Mouse (Mus musculus): Measurements from ENCODE around the gene Arpc5. TPM values are rescaled to one million over a fixed set of nuclear protein-coding genes. Genes with fewer than 3 reads are reported as not detected.

The Arpc5 gene
- polyA plus RNA-seq, 2 experiments = 71.2 to 156 TPM

DNA sequence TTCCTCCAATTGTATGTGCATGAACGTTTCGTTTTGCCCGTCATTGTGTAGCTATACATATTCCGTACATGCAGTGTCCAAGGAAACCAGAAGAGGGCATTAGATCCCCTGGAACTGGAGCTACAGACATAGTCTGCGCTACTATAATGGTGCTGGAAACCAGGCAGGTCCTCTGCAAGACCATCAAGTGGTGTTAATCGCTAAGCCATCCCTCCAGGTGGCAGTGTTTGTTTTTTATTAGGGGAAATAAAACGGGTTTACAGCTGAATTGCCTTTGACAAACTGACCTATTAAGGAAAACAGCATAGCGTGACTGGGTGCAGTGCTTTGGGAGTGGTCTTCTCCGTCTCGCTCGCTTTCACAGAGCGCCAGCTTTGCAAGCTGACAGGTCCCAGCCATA lies 23.9 kb downstream of the Arpc5 start:
- Histone ChIP-seq H3K27me3 (ENCODE audit: control insufficient read depth, insufficient read depth, low read length) (no peaks in the 10 kb centered on the region), H3K4me2 (ENCODE audit: low read depth) (peak overlapping the region; percentile 26; the same call in 1 of the 2 replicates), H3K36me3 (replicated peaks; ENCODE audit: control insufficient read depth, insufficient read depth, low read depth) (no peaks in the 10 kb centered on the region), H3K27ac (no peak overlapping the region), H3K4me1 (replicated peaks; ENCODE audit: control insufficient read depth in 2 of 2, insufficient read depth in 2 of 2, low read length in 1 of 2) (peaks cover 0 to 6% of the 10 kb centered on the region in 2 experiments; a peak in 1 of 4 replicates), H3K9ac (replicated peaks) (no peak overlapping the region), H3K4me3 (ENCODE audit: insufficient read depth in 1 of 2, low read depth in 2 of 2, low read length in 2 of 2) (no peak overlapping the region), H3K9me3 (ENCODE audit: control insufficient read depth, low read length) (no peaks in the 10 kb centered on the region)
- DNase-seq (ENCODE audit: low read depth in 3 of 3, low spot score in 3 of 3) = peak in 1 of 3 experiments; percentile 54
- peak; percentile 47; the same call in 1 of the 2 replicates for ATAC-seq (ENCODE audit: insufficient read depth)
- WGBS (ENCODE audit: insufficient replicate concordance) = 20% methylated on average over 12 of the region's 12 CpGs
- TF ChIP-seq EP300 (IDR thresholded peaks at IDR 0.05; ENCODE audit: low read depth) (no peak), CTCF (IDR thresholded peaks at IDR 0.05; ENCODE audit: low read depth) (peak; percentile 72)

DNA sequence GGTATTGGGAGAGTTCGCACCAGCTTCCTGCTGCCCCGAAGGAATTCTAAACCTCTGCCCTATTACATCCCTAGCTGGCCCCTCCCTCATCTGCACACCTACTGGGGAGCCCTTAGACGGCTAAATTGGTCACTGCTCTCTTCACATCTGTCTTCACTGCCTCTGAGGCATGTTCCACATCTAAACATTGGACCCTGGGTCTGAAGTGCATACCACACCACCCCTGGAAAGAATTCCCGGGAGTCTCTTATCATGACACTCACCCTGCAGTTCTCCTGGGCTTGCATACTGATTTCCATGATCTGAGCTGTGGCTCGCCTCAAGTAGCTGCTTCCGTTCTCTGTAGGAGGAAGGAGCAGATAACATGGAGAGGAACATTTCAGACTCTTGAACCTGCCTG lies 24.5 kb downstream of the Arpc5 start:
- Histone ChIP-seq H3K4me3 (ENCODE audit: insufficient read depth in 1 of 2, low read depth in 2 of 2, low read length in 2 of 2) (no peak overlapping the region), H3K4me1 (replicated peaks; ENCODE audit: control insufficient read depth in 2 of 2, insufficient read depth in 2 of 2, low read length in 1 of 2) (peaks cover 0 to 10% of the 10 kb centered on the region in 2 experiments; a peak in 2 of 4 replicates), H3K36me3 (replicated peaks; ENCODE audit: control insufficient read depth, insufficient read depth, low read depth) (no peaks in the 10 kb centered on the region), H3K9me3 (ENCODE audit: control insufficient read depth, low read length) (no peaks in the 10 kb centered on the region), H3K9ac (replicated peaks) (no peak overlapping the region), H3K27me3 (ENCODE audit: control insufficient read depth, insufficient read depth, low read length) (no peaks in the 10 kb centered on the region), H3K4me2 (ENCODE audit: low read depth) (peak overlapping the region; percentile 26; the same call in 1 of the 2 replicates), H3K27ac (no peak overlapping the region)
- ATAC-seq (ENCODE audit: insufficient read depth) (no peak), DNase-seq (ENCODE audit: low read depth in 3 of 3, low spot score in 3 of 3) (no peak)
- 13% methylated on average over 6 of the region's 6 CpGs for WGBS (ENCODE audit: insufficient replicate concordance)
- TF ChIP-seq CTCF (IDR thresholded peaks at IDR 0.05; ENCODE audit: low read depth) (no peak), EP300 (IDR thresholded peaks at IDR 0.05; ENCODE audit: low read depth) (no peak)

DNA sequence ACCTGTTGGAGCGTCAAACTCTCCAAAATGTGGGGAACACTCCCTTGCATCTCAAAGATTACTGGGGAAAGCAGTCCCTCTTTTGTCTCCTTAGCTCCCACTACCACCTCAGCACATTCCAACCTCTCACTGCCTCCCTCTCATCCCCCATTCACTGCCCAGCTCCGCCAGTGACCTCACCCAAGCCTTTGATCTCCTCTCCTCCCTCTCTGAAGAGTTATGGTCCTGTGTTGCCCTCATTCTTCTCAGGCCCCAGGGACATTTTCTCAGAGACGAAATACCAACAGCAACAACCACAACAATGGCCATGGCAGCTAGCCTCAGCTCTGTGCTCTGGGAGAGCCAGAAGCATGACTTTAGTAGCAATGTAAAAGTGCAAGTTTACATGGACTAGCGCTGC lies 24.9 kb downstream of the Arpc5 start:
- H3K27me3 ChIP-seq (ENCODE audit: control insufficient read depth, insufficient read depth, low read length) = no peaks in the 10 kb centered on the region
- no peak for DNase-seq (ENCODE audit: low read depth in 3 of 3, low spot score in 3 of 3)
- H3K4me1 ChIP-seq (replicated peaks; ENCODE audit: control insufficient read depth in 2 of 2, insufficient read depth in 2 of 2, low read length in 1 of 2) = peaks cover 0 to 14% of the 10 kb centered on the region in 2 experiments; a peak in 2 of 4 replicates
- H3K27ac ChIP-seq = no peak overlapping the region
- no peak overlapping the region for H3K4me2 ChIP-seq (ENCODE audit: low read depth)
- TF ChIP-seq EP300 (IDR thresholded peaks at IDR 0.05; ENCODE audit: low read depth) (no peak), CTCF (IDR thresholded peaks at IDR 0.05; ENCODE audit: low read depth) (no peak)
- H3K9ac ChIP-seq (replicated peaks) = no peak overlapping the region
- no peak for ATAC-seq (ENCODE audit: insufficient read depth)
- WGBS (ENCODE audit: insufficient replicate concordance) = 52% methylated on average over 4 of the region's 4 CpGs
- H3K9me3 ChIP-seq (ENCODE audit: control insufficient read depth, low read length) = no peaks in the 10 kb centered on the region
- no peak overlapping the region for H3K4me3 ChIP-seq (ENCODE audit: insufficient read depth in 1 of 2, low read depth in 2 of 2, low read length in 2 of 2)
- no peaks in the 10 kb centered on the region for H3K36me3 ChIP-seq (replicated peaks; ENCODE audit: control insufficient read depth, insufficient read depth, low read depth)

DNA sequence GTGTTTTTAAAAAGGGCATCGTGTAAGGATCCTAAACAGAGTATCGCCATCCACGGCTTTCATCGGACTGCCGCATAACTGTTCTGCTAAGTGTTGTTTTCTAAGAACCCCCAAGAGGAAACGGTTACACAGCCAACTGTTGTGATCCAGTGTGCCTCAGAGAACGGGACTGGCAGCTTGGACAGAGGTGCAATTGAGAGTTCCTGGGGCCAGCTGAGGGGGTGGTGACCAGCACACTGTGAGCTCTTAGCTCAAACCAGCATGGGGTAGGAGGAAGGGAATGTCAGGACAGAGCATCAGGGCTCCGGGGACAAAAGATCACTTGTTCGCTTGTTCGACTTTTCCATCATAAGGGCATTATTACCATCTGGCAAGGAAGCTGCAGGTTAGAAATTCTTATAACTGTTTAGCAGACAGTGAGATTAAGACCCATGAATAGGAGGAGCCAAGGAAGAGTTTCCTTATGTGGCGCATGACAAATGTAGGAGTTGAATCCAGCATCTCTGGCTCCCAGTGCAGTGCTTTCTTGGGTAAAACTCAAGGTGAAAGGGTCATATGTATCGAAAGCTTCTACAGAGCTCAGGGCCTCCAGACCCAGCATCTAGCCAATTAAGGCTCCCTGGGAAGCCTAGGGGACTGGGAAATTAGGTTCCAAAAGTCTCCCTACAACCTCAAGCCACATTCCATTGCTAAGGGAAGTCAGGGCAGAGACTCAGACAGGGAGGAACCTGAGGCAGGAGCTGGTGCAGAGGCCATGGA lies 26.6 kb downstream of the Arpc5 start:
- no peak overlapping the region for H3K4me3 ChIP-seq (ENCODE audit: insufficient read depth in 1 of 2, low read depth in 2 of 2, low read length in 2 of 2)
- no peak overlapping the region for H3K4me2 ChIP-seq (ENCODE audit: low read depth)
- H3K27ac ChIP-seq = no peak overlapping the region
- no peaks in the 10 kb centered on the region for H3K9me3 ChIP-seq (ENCODE audit: control insufficient read depth, low read length)
- no peak overlapping the region for H3K9ac ChIP-seq (replicated peaks)
- H3K36me3 ChIP-seq (replicated peaks; ENCODE audit: control insufficient read depth, insufficient read depth, low read depth) = no peaks in the 10 kb centered on the region
- no peaks in the 10 kb centered on the region for H3K27me3 ChIP-seq (ENCODE audit: control insufficient read depth, insufficient read depth, low read length)
- TF ChIP-seq CTCF (IDR thresholded peaks at IDR 0.05; ENCODE audit: low read depth) (no peak), EP300 (IDR thresholded peaks at IDR 0.05; ENCODE audit: low read depth) (no peak)
- ATAC-seq (ENCODE audit: insufficient read depth) (no peak), DNase-seq (ENCODE audit: low read depth in 3 of 3, low spot score in 3 of 3) (no peak)
- WGBS (ENCODE audit: insufficient replicate concordance) = 70% methylated on average over 12 of the region's 12 CpGs
- peaks cover 0 to 17% of the 10 kb centered on the region in 2 experiments; a peak in 3 of 4 replicates for H3K4me1 ChIP-seq (replicated peaks; ENCODE audit: control insufficient read depth in 2 of 2, insufficient read depth in 2 of 2, low read length in 1 of 2)

DNA sequence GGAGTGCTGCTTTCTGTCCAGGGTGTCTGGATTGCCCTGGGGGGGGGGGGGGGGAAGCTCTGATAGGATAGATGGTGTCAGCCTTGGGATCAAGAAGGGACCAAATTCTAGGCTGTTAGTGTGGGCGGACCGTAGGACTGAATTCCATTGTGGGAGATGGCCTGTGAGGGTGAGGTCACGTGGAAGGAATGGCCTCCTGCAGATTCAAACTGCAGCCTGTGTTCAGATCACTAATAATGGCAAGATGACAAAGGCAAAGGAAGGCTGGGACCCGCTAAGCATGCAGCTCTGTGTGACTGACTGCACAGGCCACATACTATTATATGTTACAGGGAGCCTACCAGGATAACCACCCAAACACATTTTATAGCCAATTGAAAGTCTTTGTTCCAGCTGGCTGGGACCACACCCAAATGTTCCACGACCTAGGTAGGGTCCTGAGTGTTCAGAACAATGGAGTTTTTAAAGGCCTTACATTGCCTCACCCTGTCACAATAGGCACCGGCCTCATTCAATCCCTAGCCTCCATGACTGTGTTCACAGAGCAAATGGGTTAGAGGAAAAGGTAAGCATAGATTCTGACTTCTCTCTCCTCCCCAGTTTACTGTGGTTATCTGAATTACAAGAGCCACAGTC lies 27.3 kb downstream of the Arpc5 start:
- H3K36me3 ChIP-seq (replicated peaks; ENCODE audit: control insufficient read depth, insufficient read depth, low read depth) = no peaks in the 10 kb centered on the region
- H3K9me3 ChIP-seq (ENCODE audit: control insufficient read depth, low read length) = no peaks in the 10 kb centered on the region
- TF ChIP-seq EP300 (IDR thresholded peaks at IDR 0.05; ENCODE audit: low read depth) (no peak), CTCF (IDR thresholded peaks at IDR 0.05; ENCODE audit: low read depth) (no peak)
- H3K27ac ChIP-seq = no peak overlapping the region
- DNase-seq (ENCODE audit: low read depth in 3 of 3, low spot score in 3 of 3) (no peak), ATAC-seq (ENCODE audit: insufficient read depth) (no peak)
- WGBS (ENCODE audit: insufficient replicate concordance) = 59% methylated on average over 6 of the region's 6 CpGs
- H3K27me3 ChIP-seq (ENCODE audit: control insufficient read depth, insufficient read depth, low read length) = no peaks in the 10 kb centered on the region
- H3K9ac ChIP-seq (replicated peaks) = no peak overlapping the region
- H3K4me2 ChIP-seq (ENCODE audit: low read depth) = no peak overlapping the region
- H3K4me1 ChIP-seq (replicated peaks; ENCODE audit: control insufficient read depth in 2 of 2, insufficient read depth in 2 of 2, low read length in 1 of 2) = peaks cover 0 to 20% of the 10 kb centered on the region in 2 experiments; a peak in 3 of 4 replicates
- H3K4me3 ChIP-seq (ENCODE audit: insufficient read depth in 1 of 2, low read depth in 2 of 2, low read length in 2 of 2) = no peak overlapping the region

Measured in liver, embryonic 14.5 days (tissue).